Mouse (Mus musculus) thymus, postnatal 25 days (tissue): Measurements from ENCODE around the gene Olfr995.

Source experiments
- DNase-seq: peaks from one replicate; pipeline ENCODE4 v3.0.0; 2022

Gene Olfr995

GRCm38 (mm10) chr2:85443539-85443938, at the start of gene Olfr995:
Olfr995 (minus strand) TSS chr2:85443639.
- no peak for DNase-seq

- DNase-seq: no peak
Observed at GRCm38 (mm10) chr2:85490396-85490795, 47.0 kb upstream of the Olfr995 start.

GRCm38 (mm10) chr2:85466801-85467325, 23.4 kb upstream of the Olfr995 start:
- DNase-seq: no peak

- no peak for DNase-seq
Observed at GRCm38 (mm10) chr2:85442546-85442945, 893 bp downstream of the Olfr995 start.

GRCm38 (mm10) chr2:85436351-85436750, 7.1 kb downstream of the Olfr995 start, which contains the start of gene Olfr994:
Olfr994 (minus strand) TSS chr2:85436451.
- no peak for DNase-seq

- DNase-seq: no peak
Observed at GRCm38 (mm10) chr2:85425893-85426292, 17.5 kb downstream of the Olfr995 start.

- DNase-seq: no peak
Observed at GRCm38 (mm10) chr2:85414777-85415176, 28.7 kb downstream of the Olfr995 start, which contains the start of gene Olfr993. Olfr993 (minus strand) TSS chr2:85414877.

- DNase-seq: no peak
Observed at GRCm38 (mm10) chr2:85409369-85409768, 34.1 kb downstream of the Olfr995 start, which contains the start of gene Olfr992. Olfr992 (minus strand) TSS chr2:85409469.
